Mouse (Mus musculus) lung, embryonic 14.5 days (tissue): ENCODE measurements around the gene Grik3. TPM values are rescaled to one million over a fixed set of nuclear protein-coding genes. Genes with fewer than 3 reads are reported as not detected.

Experiments used
- ATAC-seq: fragments of 200-750 bp; cut with Nextera tagmentation; 2 replicates; pipeline ENCODE4 v1.8.0; 2017; ENCODE audit warnings: mild to moderate bottlenecking, moderate TSS enrichment, moderate library complexity; ENCODE audit not compliant: insufficient read depth
- DNase-seq: peaks from one replicate; pipeline ENCODE4 v3.0.0-alpha.2; 2015
- H3K27ac ChIP-seq: fragments of 300-500 bp; sonication (generic); 2 replicates; pipeline ENCODE4 v1.5.1; 2014; ENCODE audit warnings: low read depth, mild to moderate bottlenecking, moderate library complexity
- H3K27me3 ChIP-seq: fragments of 300-500 bp; sonication (generic); 2 replicates; pipeline ENCODE4 v1.6.1; 2014; ENCODE audit warnings: low read length, control low read depth; ENCODE audit not compliant: insufficient read depth
- H3K36me3 ChIP-seq: fragments of 300-500 bp; sonication (generic); 2 replicates; pipeline ENCODE4 v1.6.1; 2014; ENCODE audit warnings: control low read depth; ENCODE audit not compliant: insufficient read depth
- H3K4me1 ChIP-seq: fragments of 300-500 bp; sonication (generic); 2 replicates; pipeline ENCODE4 v1.6.1; 2014; ENCODE audit warnings: antibody characterized with exemption, control low read depth; ENCODE audit not compliant: insufficient read depth
- H3K4me2 ChIP-seq: fragments of 300-500 bp; sonication (generic); 2 replicates; pipeline ENCODE4 v1.6.1; 2014; ENCODE audit warnings: mild to moderate bottlenecking
- H3K4me3 ChIP-seq: fragments of 300-500 bp; sonication (generic); 2 replicates; pipeline ENCODE4 v1.5.1; 2014; ENCODE audit warnings: low read depth, low read length
- H3K9ac ChIP-seq: fragments of 300-500 bp; sonication (generic); 2 replicates; pipeline ENCODE4 v1.6.1; 2014
- H3K9me3 ChIP-seq: fragments of 300-500 bp; sonication (generic); 2 replicates; pipeline ENCODE4 v1.6.1; 2016; ENCODE audit warnings: low read depth, low read length, control low read depth
- CTCF ChIP-seq: IDR thresholded peaks from 2 replicates; pipeline ENCODE4 v1.5.1; 2016; ENCODE audit warnings: antibody characterized with exemption, low read depth
- WGBS: fragments of 180-500 bp; shearing (Covaris S2); extraction: QIAGEN DNeasy Blood & Tissue Kit; methylation state at CpG from one replicate; pipeline ENCODE4 v1.1.7; 2014; 5-methylcytosine and 5-hydroxymethylcytosine counted together
- polyA plus RNA-seq: library from polyadenylated mRNA; unstranded; fragments of >200 nt; fragmentation: Nextera tagmentation; extraction: Ambion mirVana; gene quantifications from 2 replicates; pipeline ENCODE4 v1.2.1, GENCODE M21; 2014

Gene Grik3
- polyA plus RNA-seq, 1 experiment from 2014 or later, result not detected

GRCm38 (mm10) chr4:125644581-125645568 lies 154.4 kb downstream of the Grik3 start:
- no peaks in the 10 kb centered on the region for H3K36me3 ChIP-seq
- H3K4me3 ChIP-seq, result no peak overlapping the region
- H3K9ac ChIP-seq, result no peak overlapping the region
- no peak for TF ChIP-seq CTCF
- no peak overlapping the region for H3K4me2 ChIP-seq
- H3K27ac ChIP-seq, result no peak overlapping the region
- 69% methylated on average over 23 of the region's 23 CpGs for WGBS
- H3K4me1 ChIP-seq, result no peaks in the 10 kb centered on the region
- no peak for ATAC-seq
- no peaks in the 10 kb centered on the region for H3K27me3 ChIP-seq
- DNase-seq, result no peak
- no peaks in the 10 kb centered on the region for H3K9me3 ChIP-seq

- TF ChIP-seq CTCF, result no peak
- Histone ChIP-seq H3K27ac (no peak overlapping the region), H3K4me2 (no peak overlapping the region), H3K27me3 (no peaks in the 10 kb centered on the region), H3K9me3 (no peaks in the 10 kb centered on the region), H3K4me1 (no peaks in the 10 kb centered on the region), H3K4me3 (no peak overlapping the region), H3K36me3 (no peaks in the 10 kb centered on the region), H3K9ac (no peak overlapping the region)
- ATAC-seq, result no peak
- no peak for DNase-seq
- 44% methylated on average over 24 of the region's 24 CpGs for WGBS
Measured at GRCm38 (mm10) chr4:125651676-125652246, 161.3 kb downstream of the Grik3 start.

GRCm38 (mm10) chr4:125656031-125656430 lies 165.5 kb downstream of the Grik3 start:
- Histone ChIP-seq H3K4me2 (no peak overlapping the region), H3K9ac (no peak overlapping the region), H3K9me3 (no peaks in the 10 kb centered on the region), H3K4me1 (no peaks in the 10 kb centered on the region), H3K36me3 (no peaks in the 10 kb centered on the region), H3K27ac (no peak overlapping the region), H3K27me3 (no peaks in the 10 kb centered on the region), H3K4me3 (no peak overlapping the region)
- 86% methylated on average over 19 of the region's 19 CpGs for WGBS
- TF ChIP-seq CTCF, result no peak
- no peak for ATAC-seq
- DNase-seq, result no peak

- ATAC-seq (no peak), DNase-seq (no peak)
- WGBS, result 49% methylated on average over 8 of the region's 8 CpGs
- Histone ChIP-seq H3K4me3 (no peak overlapping the region), H3K4me1 (no peaks in the 10 kb centered on the region), H3K27me3 (no peaks in the 10 kb centered on the region), H3K9me3 (no peaks in the 10 kb centered on the region), H3K27ac (no peak overlapping the region), H3K4me2 (no peak overlapping the region), H3K9ac (no peak overlapping the region), H3K36me3 (no peaks in the 10 kb centered on the region)
- no peak for TF ChIP-seq CTCF
Measured at GRCm38 (mm10) chr4:125658376-125658775, 167.9 kb downstream of the Grik3 start.

GRCm38 (mm10) chr4:125661982-125662381 lies 171.5 kb downstream of the Grik3 start:
- Histone ChIP-seq H3K27me3 (no peaks in the 10 kb centered on the region), H3K9ac (no peak overlapping the region), H3K4me1 (no peaks in the 10 kb centered on the region), H3K4me3 (no peak overlapping the region), H3K27ac (no peak overlapping the region), H3K36me3 (no peaks in the 10 kb centered on the region), H3K9me3 (no peaks in the 10 kb centered on the region), H3K4me2 (no peak overlapping the region)
- 66% methylated on average over 6 of the region's 6 CpGs for WGBS
- DNase-seq (no peak), ATAC-seq (no peak)
- TF ChIP-seq CTCF, result no peak

DNA sequence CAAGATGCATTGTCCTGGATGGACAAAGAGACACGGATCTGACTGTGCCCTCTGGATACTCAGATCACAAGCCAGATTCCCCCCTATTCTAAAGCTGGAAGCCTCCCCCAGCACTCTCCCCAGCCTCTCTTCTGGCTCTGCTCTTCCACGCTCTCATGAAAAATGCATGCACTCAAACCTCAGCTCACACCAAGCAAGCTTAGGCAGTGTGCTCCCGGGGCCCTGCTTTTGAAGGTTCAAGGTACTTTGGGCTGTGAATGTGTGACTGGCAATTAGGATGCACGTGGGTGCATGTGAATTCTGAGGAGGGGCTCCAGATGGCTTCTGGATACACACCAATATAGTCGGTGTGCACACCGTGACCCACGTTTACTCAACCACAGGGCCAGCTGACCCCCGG lies 172.8 kb downstream of the Grik3 start:
- Histone ChIP-seq H3K4me3 (no peak overlapping the region), H3K9ac (no peak overlapping the region), H3K9me3 (no peaks in the 10 kb centered on the region), H3K27ac (no peak overlapping the region), H3K4me2 (no peak overlapping the region), H3K4me1 (no peaks in the 10 kb centered on the region), H3K27me3 (no peaks in the 10 kb centered on the region), H3K36me3 (no peaks in the 10 kb centered on the region)
- ATAC-seq, result no peak
- DNase-seq, result no peak
- TF ChIP-seq CTCF, result no peak
- 73% methylated on average over 8 of the region's 8 CpGs for WGBS

DNA sequence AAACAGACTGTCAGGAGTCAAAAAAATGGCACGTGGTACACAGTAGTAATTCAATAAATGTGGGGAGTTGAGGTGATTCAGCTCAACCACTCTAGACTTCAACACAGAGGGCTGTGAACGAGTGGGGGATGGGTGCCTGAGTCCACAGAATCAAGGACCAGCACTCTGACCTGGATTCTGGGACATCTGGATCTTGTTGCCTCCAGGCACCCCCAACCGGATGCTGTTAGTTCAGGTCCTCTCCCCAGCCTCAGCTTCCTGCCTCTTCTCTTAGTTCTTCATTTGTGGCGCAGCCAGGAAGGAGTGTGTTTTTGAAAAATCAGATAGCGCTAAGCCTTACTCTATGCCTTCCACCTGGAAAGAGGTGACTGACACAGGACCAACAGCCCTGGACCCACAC lies 175.5 kb downstream of the Grik3 start:
- H3K27ac ChIP-seq, result no peak overlapping the region
- ATAC-seq, result no peak
- 68% methylated on average over 5 of the region's 5 CpGs for WGBS

More for the DNA sequence above, 175.5 kb downstream of the Grik3 start:
- no peak overlapping the region for H3K4me3 ChIP-seq
- H3K36me3 ChIP-seq, result no peaks in the 10 kb centered on the region
- TF ChIP-seq CTCF, result no peak
- no peak for DNase-seq
- H3K4me1 ChIP-seq, result no peaks in the 10 kb centered on the region
- no peaks in the 10 kb centered on the region for H3K27me3 ChIP-seq
- H3K9ac ChIP-seq, result no peak overlapping the region
- no peaks in the 10 kb centered on the region for H3K9me3 ChIP-seq
- no peak overlapping the region for H3K4me2 ChIP-seq
